Mouse (Mus musculus) kidney, adult 8-10 months (tissue): ENCODE measurements at regions not wholly inside any gene's neighbourhood (a gene's known extent, or its start where the extent isn't known, plus 50 kb on each side); places are given as distances from the start of the nearest gene placed in this dataset.

Source experiments
- DNase-seq, 2 experiments: peaks; one replicate each; pipeline ENCODE4 v3.0.0; 2022

GRCm38 (mm10) chr10:116649287-116649686, 68.0 kb upstream of the Cnot2 start:
- DNase-seq = no peak

DNA sequence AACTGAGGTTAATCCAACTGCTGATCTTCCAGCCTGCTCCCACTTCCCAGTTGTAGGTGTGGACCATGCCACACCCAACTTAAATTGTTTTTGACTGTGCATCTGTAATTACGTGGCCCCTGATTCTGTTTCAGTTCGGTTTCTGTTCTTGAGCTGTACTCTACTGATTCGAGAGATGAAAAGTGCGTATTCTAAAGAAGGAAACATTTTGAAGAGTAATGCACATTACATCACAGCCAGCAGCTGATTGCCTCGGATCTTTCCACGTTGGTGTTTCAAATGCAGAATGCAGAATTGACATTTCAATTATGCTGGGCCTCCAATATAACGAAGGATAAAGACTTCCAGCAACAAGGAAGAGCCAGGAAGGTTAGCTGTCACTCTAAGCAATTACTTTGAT, 64.7 kb upstream of the Cnot2 start:
- DNase-seq = no peak

DNA sequence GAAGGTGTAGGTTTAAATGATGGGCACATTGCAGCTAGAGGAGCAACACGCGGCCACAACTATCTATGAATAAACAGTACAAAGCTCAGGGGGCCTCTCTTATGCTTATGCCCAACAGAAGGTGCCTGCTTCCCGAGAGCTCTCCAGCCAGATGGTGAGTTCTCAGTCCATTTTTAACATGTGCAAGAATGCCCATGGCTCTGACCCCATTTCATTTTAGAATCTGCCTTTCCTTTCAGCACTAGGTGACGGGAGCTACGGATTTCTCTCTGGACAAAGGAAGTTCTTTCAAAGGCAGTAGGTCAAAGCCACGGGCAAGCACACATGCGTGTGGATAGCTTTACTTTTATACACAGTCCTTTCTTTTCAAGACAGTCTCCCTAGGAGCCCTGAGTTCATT, 64.3 kb upstream of the Cnot2 start:
- DNase-seq = no peak

- no peak for DNase-seq
Measured at GRCm38 (mm10) chr10:116645108-116645507, 63.8 kb upstream of the Cnot2 start.
